Mouse (Mus musculus) spleen, embryonic (tissue): ENCODE results near the gene Rbm7.

Source experiments
- CTCF ChIA-PET: fragments of 350-600 bp; sonication (Branson Sonifier 250); formaldehyde crosslinking; loops from one replicate; lab custom pipeline; 2022; lab: Charles Lee

The Rbm7 gene

GRCm38 (mm10) chr9:48443873-48444272 lies 51.2 kb downstream of the Rbm7 start:
- CTCF ChIA-PET, result interaction anchor here (0.9 to 1.3 kb wide), 2 partner anchors 22 to 26 kb away, joined by 3 to 8 read pairs; no protein-coding TSS in a partner anchor
